Mouse (Mus musculus): ENCODE data around the gene Mrps18b.

DNA sequence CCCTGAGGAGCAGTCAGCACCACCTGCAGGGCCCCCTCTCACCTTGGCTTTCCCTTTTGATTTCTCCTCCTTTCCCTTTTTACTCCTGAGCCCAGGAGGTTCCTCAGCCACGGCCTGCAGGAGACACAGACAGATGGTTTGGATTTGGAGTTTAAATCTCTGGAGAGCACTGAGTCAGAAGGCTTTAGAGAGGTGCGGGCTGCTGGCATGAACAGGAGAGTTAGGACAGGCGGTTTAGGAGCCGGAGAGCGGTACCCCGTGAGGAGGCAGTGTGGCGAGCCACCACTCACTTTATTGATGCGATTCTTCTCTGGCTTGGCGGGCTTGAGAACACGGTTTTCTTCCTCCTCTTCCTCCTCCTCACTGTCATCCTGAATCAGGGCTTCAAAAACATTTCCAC, 47.1 kb upstream of the Mrps18b start:
- TF ChIP-seq POLR2A (IDR thresholded peaks at IDR 0.05; ENCODE audit: low read depth, low read length) (no peak), CTCF (IDR thresholded peaks at IDR 0.05; ENCODE audit: extremely low read depth, insufficient read length, insufficient replicate concordance, low read depth, low read length) (no peak)
